Mouse (Mus musculus): ENCODE measurements at regions not wholly inside any gene's neighbourhood (a gene's known extent, or its start where the extent isn't known, plus 50 kb on each side); places are given as distances from the start of the nearest gene placed in this dataset.

DNA sequence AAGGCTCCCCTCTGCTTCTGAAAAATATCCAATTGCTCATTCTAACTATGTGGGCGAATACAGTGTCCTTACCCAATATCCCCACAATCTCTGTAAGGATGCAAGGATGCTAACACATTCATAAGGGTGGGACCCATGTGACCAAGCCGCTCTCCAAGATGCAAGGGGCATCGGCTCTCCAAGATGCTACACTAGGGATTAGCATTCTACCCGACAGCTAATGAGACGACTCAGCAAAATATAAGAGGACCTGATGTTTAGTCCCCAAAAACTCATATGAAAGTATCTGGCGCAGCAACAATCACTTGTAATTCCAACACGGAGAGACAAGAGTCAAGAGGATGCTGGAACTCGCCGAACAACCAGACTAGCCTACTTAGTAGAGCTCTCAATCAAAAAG, 299.6 kb upstream of the Jmjd1c start:
- DNase-seq (ENCODE audit: low spot score in 2 of 2) = no peak

DNA sequence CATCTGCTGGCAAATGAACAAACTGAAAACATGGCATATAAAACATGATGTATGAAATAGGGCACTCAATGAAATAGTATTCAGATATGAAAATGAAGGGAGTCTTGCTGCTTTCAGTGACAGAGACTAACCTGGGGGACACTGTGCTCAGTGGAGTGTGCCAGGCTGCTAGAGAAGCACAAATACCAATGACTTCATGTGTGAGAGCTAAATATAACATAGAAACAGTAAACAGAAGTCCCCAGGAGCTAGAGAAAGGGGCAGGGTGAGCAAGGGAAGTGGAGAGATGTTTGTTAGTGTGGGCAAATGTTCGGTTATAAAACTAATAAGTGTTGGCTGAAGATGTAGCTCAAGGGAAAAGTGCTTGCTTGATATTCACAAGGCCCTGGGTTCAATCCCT, 293.2 kb upstream of the Jmjd1c start:
- no peak for DNase-seq (ENCODE audit: low spot score in 2 of 2)

DNA sequence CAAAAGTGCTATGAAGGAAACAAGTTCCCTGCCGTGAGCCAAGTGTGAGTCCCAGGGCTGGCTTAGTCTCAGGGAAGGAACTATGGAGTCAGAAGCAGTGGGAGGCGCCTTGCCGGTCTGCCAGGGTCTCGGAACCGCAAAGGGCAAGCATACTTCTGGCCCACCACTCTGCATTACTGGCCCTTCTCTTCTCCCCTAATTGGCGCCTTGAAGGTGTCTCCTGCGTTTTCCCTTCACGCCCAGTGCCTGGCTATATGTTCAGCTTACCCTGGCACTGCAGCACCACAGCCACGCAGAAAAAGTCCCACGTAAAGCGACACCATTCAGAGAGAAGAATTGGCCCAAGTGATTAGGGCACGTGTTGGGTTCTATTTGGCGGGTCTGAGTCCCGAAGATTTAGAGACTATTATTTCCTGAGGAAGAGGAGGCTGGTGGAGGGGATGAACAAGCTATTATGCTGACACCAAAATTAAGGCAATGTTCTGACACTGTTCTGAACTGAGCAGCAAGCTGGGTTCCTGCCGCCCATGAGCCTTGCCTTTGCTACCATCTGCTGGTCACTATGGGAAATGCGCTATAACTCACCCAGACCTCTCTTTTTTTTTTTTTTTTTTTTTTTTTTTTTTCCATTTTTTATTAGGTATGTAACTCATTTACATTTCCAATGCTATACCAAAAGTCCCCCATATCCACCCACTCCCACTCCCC, 288.5 kb upstream of the Jmjd1c start:
- DNase-seq (ENCODE audit: low spot score in 2 of 2) = peak in 1 of 2 experiments; percentile 55

DNA sequence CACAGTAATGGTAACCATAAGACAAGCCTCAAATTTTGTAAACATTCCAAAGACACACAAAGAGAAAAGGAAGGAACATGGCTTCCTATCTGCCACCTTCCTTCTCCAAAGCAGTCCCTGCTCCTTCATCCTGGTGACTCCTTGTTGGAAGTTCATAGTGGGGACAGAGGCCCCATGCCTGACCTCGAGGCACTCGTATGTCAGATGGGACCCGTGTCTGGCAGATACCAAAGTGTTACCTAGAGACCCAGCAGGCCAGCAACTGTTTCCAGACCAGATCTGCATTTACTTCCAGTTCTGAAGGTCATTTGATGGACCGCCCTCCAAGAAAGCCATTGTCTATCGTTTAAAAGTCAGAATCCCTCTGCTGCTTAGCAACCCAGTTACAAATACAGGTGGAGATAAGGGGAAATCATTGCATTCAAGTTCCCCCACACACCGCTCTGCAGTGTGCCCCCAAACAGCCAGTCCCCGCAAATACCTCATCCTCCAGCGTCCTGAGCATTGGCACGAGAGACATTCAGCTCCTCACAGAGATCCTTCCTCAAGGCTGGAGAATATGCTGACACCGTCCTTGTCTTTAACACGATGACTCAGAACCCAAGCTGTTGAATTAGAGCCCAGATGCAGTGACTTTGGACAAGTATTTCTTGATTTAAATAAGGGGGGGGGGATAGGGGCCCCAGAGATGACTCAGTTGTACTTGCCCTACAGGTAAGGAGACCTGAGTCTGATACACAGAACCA, 283.2 kb upstream of the Jmjd1c start:
- DNase-seq (ENCODE audit: low spot score in 2 of 2) = no peak

DNA sequence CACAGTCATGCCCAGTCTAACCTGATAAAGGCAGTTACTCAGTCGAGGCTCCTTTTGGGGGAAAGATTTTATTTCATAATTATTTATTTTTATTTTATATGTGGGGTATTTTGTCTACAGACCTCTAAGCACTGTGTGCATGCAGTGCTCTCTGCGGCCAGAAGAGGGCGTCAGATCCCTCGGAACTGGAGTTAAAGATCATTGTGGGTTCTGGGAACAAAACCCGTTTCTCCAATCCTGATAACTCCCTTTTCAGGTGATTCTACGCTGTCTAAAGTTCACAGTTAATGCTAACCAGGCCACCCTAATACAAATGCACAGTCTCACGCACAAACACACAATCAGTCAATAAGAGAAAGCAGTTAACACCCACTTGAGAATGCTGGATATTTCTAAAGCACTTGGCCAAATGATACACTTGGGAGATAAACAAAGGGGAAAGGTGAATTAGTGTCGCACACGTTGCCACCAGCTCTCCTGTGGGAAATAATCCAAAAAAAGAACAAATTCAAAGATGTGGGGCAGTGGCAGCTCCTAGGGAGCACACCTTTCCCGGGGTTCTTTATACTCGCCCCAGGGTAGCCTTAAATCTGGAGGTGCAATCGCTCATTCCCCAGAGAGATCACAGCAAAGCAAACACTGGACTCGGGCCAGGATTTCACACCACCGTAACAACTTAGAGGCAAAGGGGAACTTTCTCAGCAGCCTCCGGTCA, 281.9 kb upstream of the Jmjd1c start:
- no peak for DNase-seq (ENCODE audit: low spot score in 2 of 2)

DNA sequence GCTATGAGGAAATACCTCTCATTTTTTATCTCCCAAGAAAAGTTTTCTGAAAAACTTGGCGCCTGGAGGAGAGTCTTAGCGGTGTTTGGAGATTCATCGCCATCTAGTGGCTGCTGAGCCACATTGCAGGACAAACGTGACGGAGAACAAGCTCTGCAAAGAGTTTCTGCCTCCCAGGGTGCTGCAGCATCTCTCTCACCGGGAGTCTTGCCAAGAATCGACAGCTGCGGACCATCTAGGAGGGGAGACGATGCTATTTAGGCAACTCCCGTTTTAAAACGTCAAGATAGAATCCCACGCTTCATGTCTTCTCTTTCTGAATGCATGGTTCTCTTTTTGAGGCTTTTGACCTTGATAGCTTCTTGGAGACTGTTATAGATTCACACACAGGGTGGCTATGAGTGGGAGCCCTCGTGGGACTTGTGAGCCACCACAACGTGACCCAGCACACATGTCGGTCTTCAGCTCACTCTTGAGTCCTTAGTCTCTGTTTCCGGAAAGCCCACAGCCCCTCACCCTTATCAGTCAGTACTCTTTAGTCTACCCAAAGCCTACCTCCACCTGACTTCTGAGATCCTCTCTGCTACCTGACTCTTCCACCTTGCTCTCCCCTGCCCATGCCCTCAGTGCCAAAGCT, 281.2 kb upstream of the Jmjd1c start:
- peak; percentile 18 to 62 for DNase-seq (ENCODE audit: low spot score in 2 of 2)

DNA sequence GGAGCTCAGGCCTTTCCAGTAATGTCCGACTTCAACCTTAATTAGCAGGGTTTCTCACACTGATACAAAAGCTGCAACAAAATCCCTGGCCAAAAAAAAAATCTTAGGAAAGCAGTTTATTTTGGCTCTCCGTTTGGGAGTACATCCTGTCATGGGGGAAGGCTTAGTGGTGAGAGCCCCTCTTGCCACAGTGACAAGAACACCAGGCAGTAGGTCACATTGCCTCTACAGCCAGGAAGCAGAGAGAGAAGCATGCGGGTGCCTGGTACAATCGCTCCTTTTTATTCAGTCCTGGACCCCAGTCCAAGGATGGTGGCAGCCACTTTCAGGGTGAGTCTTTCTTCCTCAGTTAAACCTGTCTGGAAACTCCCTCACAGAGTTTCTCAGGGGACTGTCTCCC, 280.0 kb upstream of the Jmjd1c start:
- DNase-seq (ENCODE audit: low spot score in 2 of 2) = no peak

DNA sequence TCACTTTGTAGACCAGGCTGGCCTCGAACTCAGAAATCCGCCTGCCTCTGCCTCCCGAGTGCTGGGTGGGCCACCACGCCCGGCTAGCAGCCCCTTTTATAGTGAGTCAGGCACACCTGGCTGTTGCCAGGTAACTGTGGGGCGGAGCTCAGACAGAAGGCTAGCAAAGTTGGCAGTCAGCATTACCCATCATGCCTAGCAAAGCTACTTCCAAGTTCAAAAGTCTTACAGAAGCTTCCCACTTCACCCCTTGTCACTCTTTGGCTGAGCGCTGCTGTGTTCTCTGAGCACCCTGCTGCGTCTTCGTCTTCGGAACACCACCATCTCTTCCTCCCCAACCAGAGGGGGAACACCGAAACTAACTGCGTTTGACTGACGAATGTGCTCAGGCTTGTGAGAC, 279.1 kb upstream of the Jmjd1c start:
- DNase-seq (ENCODE audit: low spot score in 2 of 2) = no peak

DNA sequence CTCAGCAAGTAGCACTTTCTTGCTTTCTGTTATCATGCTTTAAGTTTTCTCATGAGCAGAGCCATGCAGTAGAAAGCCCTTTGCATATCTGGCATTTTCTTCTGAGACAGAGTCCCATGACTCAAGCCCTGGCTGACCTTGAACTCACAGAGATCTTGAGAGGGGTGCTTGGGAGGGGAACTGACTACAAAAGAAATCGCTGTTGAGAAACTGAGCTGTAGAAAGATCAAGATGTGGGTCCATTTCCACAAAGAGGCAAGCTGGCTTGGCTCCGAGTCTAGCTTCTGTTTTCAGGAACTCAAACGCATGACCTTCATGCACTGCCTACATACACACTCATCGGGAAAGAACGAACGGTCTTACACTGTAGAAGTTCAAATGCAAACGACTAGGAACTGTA, 278.0 kb upstream of the Jmjd1c start:
- no peak for DNase-seq (ENCODE audit: low spot score in 2 of 2)

DNA sequence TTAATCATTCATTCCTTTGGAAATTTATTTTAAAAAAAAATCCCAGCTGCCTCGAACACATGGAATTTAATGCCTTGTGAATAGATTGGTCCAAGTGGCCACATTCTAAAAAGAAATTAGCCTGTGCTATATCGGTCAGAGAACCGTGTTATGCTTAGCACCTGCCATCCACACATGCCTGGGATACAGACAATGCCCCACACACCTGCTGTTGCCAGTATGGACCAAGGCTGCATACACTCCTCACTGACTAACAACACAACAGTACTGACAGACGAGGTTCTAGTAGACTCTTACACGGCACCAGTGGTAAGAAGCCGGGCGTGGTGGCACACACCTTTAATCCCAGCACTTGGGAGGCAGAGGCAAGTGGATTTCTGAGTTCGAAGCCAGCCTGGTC, 276.4 kb upstream of the Jmjd1c start:
- no peak for DNase-seq (ENCODE audit: low spot score in 2 of 2)

DNA sequence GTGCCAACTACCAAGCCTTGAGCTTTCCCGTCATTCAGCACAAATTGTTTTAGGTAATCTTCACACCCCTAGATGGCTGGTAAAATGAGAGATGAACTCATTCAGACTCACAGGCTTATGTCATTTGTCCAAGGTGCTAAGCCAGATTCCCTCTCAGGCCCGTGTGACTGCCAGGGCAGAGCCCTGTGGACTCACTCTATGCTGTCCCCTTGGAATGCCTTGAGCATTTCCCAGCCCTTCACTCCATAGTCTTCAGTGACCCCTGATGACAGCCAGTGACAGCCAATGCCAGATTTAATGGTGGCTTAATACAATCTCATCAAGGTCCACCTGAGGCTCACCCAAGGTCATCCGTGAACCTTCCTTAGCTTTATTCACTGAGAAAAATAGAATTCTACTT, 270.2 kb upstream of the Jmjd1c start:
- DNase-seq (ENCODE audit: low spot score in 2 of 2) = no peak

DNA sequence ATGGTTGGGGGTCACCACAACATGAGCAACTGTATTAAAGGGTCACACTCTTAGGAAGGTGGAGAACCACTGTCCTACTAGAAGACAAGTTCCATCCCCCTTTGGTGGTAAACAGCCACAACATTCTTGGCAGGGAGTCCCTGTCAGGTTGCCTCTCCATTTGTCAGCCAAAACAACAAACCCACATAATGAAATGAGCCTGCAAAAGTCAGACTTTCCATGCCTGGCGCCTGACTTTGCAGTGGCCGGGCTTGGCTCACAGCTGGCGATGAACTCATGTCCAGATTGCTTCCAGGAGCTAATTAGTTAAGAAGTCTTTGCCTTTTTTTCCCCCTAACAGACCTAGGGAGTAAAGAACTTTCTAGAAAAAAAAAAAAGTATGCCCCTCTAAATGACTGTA, 269.6 kb upstream of the Jmjd1c start:
- no peak for DNase-seq (ENCODE audit: low spot score in 2 of 2)

DNA sequence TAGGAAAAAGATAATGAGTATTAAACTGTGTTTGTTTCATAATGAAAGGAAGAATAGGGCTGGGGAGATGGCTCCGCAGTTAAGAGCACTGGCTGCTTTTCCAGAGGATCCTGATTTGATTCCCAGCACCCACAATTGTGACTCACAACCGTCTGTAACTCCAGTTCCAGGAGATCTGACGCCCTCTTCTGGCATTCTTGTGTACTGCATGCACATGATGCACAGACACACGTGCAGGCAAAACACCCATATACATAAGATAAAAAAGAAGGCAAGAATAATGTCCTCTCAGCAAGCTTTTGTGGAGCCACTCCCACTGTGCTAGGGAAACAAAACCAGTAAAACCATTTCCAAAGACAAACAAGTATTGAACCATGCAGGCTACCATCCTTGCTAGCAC, 261.0 kb upstream of the Jmjd1c start:
- no peak for DNase-seq (ENCODE audit: low spot score in 2 of 2)

DNA sequence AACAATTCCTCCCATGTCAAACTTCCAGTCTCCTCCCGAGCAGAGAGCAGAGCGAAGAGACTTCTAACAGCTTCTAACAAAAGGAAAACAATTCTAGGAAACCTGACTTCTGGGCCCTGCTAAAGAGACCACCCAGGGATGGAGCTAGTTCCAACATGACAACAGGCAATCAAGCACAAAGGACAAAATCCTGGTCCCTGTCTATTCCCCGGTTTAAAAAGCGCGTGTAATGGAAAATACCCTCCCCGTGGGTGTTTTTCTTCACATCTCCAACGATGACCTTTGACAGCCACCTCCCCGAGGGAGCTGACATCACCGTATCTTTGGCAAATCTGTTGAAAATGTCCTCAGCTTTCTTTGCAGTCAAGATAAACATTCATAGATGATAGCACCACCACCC, 256.9 kb upstream of the Jmjd1c start:
- no peak for DNase-seq (ENCODE audit: low spot score in 2 of 2)

DNA sequence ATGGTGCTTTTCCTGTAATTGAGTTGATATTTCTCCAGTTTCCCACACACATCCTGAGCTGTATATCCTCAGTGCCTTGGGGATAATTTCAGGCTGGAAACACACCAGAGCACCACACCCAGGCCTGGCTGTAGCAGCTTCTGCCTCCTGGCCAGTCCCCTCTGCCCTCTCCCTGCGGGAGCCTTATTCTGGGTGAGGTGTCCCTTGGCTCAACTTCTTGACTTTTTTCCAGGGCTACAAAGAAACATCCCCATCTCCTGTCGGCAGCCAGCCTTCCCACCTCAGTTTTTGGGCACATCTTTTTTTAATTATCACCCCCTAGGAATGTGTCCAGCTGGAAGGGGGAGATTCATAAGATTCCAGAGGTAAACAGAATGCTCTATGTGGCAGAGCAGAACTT, 252.7 kb upstream of the Jmjd1c start:
- DNase-seq (ENCODE audit: low spot score in 2 of 2) = no peak

DNA sequence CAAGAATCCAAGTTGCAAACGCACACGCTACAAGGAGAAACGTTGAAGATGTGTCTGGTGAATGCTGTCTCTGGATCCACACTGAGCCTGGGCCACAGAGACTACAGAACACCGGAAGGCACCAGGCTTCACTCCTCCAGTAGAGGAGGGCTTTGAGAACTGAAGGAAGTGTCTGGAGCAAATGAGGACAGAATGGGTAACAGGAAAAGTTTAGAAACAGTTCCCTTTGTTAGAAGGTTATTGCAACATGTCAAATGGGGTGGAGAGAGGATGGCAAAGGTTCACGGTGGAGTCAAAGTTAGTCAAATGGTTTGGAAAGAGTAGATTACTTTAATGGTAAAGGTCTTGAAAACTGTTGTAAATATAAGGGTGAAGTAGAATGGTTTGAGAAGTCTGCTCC, 247.1 kb upstream of the Jmjd1c start:
- no peak for DNase-seq (ENCODE audit: low spot score in 2 of 2)

DNA sequence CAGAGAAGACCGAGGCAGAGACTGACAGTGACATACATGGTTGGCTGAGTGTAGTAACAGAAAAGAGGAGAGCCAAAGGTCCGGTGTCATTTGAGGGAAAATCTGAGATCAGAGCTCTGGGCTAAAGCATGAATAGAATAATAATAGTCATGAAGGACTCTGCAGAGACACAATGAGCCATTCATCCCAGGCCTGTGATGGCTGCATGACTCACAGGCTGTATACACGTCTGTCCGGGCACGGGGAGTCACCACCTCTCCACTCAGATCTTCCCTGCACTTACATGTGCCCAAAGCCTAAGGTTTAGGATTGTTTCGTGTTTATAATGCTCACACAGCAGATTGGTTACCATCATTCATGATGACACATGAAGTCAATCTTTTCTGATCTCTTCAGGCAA, 246.2 kb upstream of the Jmjd1c start:
- no peak for DNase-seq (ENCODE audit: low spot score in 2 of 2)

DNA sequence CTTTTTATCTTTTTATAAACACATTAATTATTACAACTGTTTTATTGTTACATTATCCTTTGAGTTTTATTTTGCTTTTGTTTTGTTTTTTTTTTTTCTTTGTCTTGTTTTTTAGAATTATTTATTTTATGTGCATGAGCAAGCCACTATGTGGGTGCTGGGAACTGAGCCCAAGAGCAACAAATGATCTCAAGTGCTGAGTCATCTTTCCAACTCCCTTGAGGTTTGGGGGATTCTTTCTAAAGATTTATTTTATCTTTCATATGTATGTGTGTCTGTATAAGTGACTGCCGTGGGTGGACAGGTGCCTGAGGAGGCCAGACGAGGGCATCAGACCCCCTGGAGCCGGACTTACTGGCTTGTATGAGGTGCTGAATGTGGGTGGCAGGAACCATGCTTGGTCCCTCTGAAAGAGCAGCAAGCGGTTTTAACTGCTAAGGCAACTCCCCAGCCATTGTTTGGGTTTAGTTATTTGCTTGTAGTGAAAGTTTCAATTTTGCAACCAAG, 244.9 kb upstream of the Jmjd1c start:
- no peak for DNase-seq (ENCODE audit: low spot score in 2 of 2)

DNA sequence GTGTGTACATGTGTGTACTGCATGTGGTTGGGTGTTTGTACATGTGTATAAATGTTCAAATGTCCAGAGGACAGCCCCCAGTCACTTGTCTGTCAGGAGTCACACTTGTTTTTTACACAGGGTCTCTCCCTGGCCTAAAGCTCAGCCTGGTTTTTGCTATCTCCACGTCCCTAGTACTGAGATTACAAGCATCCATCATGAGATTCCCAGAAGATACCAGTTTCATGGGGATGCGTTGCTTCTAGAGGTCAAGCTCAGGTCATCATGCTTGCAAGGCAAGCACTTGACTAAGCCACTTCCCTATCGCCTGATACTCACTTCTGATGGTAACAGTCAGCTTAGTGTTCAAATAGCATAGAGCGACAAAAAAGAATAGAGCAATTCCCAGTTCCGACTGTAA, 244.1 kb upstream of the Jmjd1c start:
- no peak for DNase-seq (ENCODE audit: low spot score in 2 of 2)

DNA sequence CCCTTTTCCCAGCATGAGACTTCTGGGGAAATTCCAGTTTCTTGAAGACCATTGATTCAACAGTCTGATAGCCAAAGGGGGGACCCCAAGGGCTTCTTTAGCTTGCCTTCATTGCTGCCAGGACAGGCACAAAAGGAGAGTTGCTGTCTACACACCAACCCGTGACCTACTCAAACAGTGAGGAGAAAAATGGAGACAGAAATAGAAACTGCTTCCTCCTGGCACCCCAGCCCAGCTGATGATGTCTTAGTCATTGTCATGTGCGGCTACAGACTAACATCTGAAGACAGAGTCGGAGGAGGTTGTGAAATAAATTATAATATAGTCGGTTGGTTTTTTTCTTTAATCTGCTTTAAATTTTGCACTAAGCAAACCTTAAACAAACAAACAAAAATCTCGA, 243.2 kb upstream of the Jmjd1c start:
- no peak for DNase-seq (ENCODE audit: low spot score in 2 of 2)

DNA sequence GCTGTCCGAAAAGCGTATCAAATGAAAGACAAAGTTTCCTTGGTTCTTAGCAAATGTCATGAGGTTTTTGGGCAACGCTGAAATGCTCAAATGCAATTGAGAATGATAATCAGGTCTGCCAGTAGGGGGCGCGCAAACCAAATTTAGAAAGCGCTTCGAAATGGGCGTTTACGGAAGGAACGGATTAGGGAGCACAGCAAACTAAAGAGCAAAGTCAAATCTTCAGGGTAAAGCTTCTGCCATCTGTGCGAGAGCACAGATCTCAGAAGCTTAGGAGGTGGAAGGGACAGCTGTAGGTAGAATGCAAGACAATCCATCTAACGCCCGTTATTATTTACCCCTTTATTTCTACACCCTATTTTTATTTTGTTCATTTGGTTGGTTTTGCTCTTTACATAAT, 242.7 kb upstream of the Jmjd1c start:
- DNase-seq (ENCODE audit: low spot score in 2 of 2) = peak; percentile 62 to 88

DNA sequence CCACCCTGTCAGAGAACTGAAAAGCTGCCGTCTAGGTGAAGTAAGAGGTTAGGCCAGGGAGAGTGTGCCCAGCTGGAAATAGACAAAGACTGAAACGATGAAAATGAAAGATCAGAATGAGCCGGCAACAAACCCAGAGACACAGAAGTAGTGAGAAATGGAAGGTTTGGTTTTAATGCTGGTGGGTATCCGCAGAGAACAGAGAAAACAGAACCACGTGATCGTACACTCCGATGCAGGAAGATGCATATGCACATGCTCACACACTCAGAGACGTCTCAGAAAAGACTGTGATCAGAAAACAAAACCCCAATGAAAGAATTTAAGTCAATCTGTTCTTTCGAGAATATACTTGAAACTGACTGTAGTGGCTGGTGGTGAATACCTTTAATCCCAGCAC, 241.0 kb upstream of the Jmjd1c start:
- DNase-seq (ENCODE audit: low spot score in 2 of 2) = no peak

Measured in spleen, postnatal 10 days (tissue).